Mouse (Mus musculus): ENCODE results near the gene Efr3b. TPM values are rescaled to one million over a fixed set of nuclear protein-coding genes. Genes with fewer than 3 reads are reported as not detected.
"Not testable (repeated sequence)": the region's sequence is repeated elsewhere in the genome, so short reads cannot be mapped to it uniquely, and the experiment has no call there.

Gene Efr3b
- total and polyA plus RNA-seq, 3 experiments: 0.27 TPM; not detected in 2

DNA sequence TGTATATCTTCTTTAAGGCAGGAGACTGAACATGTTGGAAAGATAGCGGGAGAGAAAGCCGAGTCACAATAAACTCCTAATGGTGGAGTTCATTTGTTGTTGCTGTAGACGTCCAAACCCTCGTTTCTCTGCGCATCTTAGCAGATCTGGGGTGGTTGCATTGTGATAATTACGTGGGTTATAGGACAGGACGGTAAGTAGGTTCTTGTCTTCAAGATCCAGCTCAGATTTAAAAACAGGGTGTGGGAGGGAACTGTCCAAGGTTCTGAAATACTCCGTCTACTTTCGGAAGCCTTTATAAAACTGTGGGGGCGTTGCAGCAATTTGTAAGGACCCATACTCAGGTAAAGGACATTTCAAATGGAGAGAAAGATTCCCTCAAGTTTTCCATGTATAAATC is 83.3 kb downstream of the Efr3b start:
- TF ChIP-seq GATA1 (IDR thresholded peaks at IDR 0.05; ENCODE audit: borderline replicate concordance, low read length) (no peak), CTCF (IDR thresholded peaks at IDR 0.05; ENCODE audit: low read depth, low read length) (no peak), POLR2AphosphoS5 (IDR thresholded peaks at IDR 0.05; ENCODE audit: insufficient replicate concordance, low read depth, low read length) (no peak), TAL1 (conservative IDR thresholded peaks at IDR 0.05; ENCODE audit: low read depth, low read length) (no peak), GATA2 (IDR thresholded peaks at IDR 0.05; ENCODE audit: borderline replicate concordance, low read depth, low read length) (no peak)
- no peaks in the 10 kb centered on the region for H3K27me3 ChIP-seq (ENCODE audit: insufficient read depth, low read length)
- H3K4me1 ChIP-seq (ENCODE audit: insufficient read depth, low read depth, low read length): no peaks in the 10 kb centered on the region
- no peak overlapping the region for H3K4me3 ChIP-seq (ENCODE audit: low read depth, low read length)
- DNase-seq (ENCODE audit: low spot score): peak; percentile 10
- H3K9me3 ChIP-seq (replicated peaks): no peaks in the 10 kb centered on the region
- H3K36me3 ChIP-seq (replicated peaks): no peaks in the 10 kb centered on the region
- ATAC-seq (ENCODE audit: extremely low read depth, insufficient number of reproducible peaks, low FRiP score, poor library complexity, severe bottlenecking): no peak

DNA sequence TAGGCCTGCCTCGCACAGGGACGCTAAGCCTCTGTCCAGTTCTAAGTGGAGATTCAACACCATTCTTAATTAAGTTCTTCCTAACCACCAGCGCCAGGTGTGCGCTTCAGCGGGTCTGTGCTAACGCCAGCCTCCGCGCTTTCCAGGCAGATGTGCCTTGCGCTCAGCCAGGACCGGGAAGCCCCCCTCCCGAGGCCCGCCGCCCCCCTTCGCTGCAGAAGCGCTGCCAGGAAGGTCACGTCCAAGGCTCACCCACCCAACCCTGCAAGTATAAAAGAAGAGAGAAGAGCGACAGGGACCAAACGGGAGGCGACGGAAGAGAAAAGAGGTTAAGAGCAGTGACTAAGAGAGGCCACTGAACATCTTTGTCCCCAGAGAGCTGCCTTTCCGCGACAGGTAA is 84.1 kb downstream of the Efr3b start, which contains the start of gene Pomc:
TSS of gene Pomc (plus strand) at position 301 of the 400 bp plus-strand sequence.
- DNase-seq (ENCODE audit: low spot score) (no peak), ATAC-seq (ENCODE audit: extremely low read depth, insufficient number of reproducible peaks, low FRiP score, poor library complexity, severe bottlenecking) (no peak)
- Histone ChIP-seq H3K36me3 (replicated peaks) (no peaks in the 10 kb centered on the region), H3K27me3 (ENCODE audit: insufficient read depth, low read length) (no peaks in the 10 kb centered on the region), H3K4me3 (ENCODE audit: low read depth, low read length) (no peak within 1 kb of the TSS), H3K4me1 (ENCODE audit: insufficient read depth, low read depth, low read length) (no peaks in the 10 kb centered on the region), H3K9me3 (replicated peaks) (no peaks in the 10 kb centered on the region)
- TF ChIP-seq CTCF (IDR thresholded peaks at IDR 0.05; ENCODE audit: low read depth, low read length) (no peak), GATA2 (IDR thresholded peaks at IDR 0.05; ENCODE audit: borderline replicate concordance, low read depth, low read length) (no peak), POLR2AphosphoS5 (IDR thresholded peaks at IDR 0.05; ENCODE audit: insufficient replicate concordance, low read depth, low read length) (no peak), GATA1 (IDR thresholded peaks at IDR 0.05; ENCODE audit: borderline replicate concordance, low read length) (no peak)

DNA sequence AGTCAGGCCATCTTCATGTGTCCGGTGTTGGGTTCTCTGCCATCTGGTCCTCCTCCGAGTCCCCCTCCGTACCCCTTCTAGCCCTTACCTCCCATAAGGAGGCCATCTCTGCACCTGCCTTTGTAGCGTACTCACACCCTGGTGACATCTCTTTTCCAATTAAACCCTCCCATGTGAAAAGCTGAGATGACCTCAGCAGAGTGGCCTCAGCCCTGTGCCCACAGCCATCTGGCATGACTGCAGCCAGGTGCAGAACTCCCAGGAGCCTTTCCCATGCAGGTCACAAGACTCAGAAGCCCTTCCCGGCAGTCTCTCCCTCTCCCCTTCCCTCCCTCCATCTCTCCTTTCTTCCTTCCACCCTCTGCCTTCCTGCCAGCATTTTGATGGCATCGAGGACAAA is 91.2 kb downstream of the Efr3b start:
- Histone ChIP-seq H3K36me3 (replicated peaks) (no peaks in the 10 kb centered on the region), H3K4me1 (ENCODE audit: insufficient read depth, low read depth, low read length) (no peaks in the 10 kb centered on the region), H3K4me3 (ENCODE audit: low read depth, low read length) (no peak overlapping the region), H3K27me3 (ENCODE audit: insufficient read depth, low read length) (no peaks in the 10 kb centered on the region), H3K9me3 (replicated peaks) (no peaks in the 10 kb centered on the region)
- TF ChIP-seq GATA1 (IDR thresholded peaks at IDR 0.05; ENCODE audit: borderline replicate concordance, low read length): no peak
- TF ChIP-seq TAL1 (conservative IDR thresholded peaks at IDR 0.05; ENCODE audit: low read depth, low read length): no peak
- no peak for TF ChIP-seq GATA2 (IDR thresholded peaks at IDR 0.05; ENCODE audit: borderline replicate concordance, low read depth, low read length)
- no peak for TF ChIP-seq POLR2AphosphoS5 (IDR thresholded peaks at IDR 0.05; ENCODE audit: insufficient replicate concordance, low read depth, low read length)
- TF ChIP-seq CTCF (IDR thresholded peaks at IDR 0.05; ENCODE audit: low read depth, low read length): no peak
- DNase-seq (ENCODE audit: low spot score): no peak
- ATAC-seq (ENCODE audit: extremely low read depth, insufficient number of reproducible peaks, low FRiP score, poor library complexity, severe bottlenecking): no peak

DNA sequence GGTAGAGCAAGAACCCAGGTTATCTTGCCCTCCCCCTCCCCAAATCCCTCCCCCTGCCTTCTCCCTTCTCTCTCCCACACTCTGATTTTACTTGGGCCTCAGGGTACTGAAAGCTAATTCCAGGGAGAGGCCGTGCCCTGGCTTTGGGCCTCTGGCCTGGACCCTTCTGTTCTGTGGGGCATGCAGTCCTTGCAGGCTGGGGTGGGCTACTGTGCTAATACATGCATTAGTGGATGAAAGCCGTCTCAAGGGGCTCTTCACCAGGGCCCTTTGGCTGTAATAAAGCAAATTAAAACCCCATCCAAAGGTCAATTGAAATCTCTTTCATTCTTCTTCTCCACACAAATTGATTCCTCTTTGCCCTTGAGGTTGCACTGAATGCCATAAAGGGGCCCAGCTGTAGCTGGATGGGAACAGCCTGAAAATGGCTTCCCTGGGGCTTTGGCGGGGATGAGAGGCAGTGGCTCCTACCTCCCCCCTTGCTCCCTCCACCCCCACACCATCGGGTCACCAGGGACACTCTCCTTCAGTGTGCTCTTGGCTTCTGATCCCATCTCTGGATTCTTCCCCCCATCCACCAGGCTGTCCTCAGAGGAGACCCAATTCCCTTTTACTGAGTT is 94.2 kb downstream of the Efr3b start:
- TF ChIP-seq TAL1 (conservative IDR thresholded peaks at IDR 0.05; ENCODE audit: low read depth, low read length): no peak
- TF ChIP-seq GATA1 (IDR thresholded peaks at IDR 0.05; ENCODE audit: borderline replicate concordance, low read length): no peak
- TF ChIP-seq POLR2AphosphoS5 (IDR thresholded peaks at IDR 0.05; ENCODE audit: insufficient replicate concordance, low read depth, low read length): no peak
- no peak for TF ChIP-seq GATA2 (IDR thresholded peaks at IDR 0.05; ENCODE audit: borderline replicate concordance, low read depth, low read length)
- no peak for TF ChIP-seq CTCF (IDR thresholded peaks at IDR 0.05; ENCODE audit: low read depth, low read length)
- Histone ChIP-seq H3K9me3 (replicated peaks) (no peaks in the 10 kb centered on the region), H3K36me3 (replicated peaks) (no peaks in the 10 kb centered on the region), H3K27me3 (ENCODE audit: insufficient read depth, low read length) (no peaks in the 10 kb centered on the region), H3K4me3 (ENCODE audit: low read depth, low read length) (no peak overlapping the region), H3K4me1 (ENCODE audit: insufficient read depth, low read depth, low read length) (no peaks in the 10 kb centered on the region)
- DNase-seq (ENCODE audit: low spot score) (no peak), ATAC-seq (ENCODE audit: extremely low read depth, insufficient number of reproducible peaks, low FRiP score, poor library complexity, severe bottlenecking) (no peak)

DNA sequence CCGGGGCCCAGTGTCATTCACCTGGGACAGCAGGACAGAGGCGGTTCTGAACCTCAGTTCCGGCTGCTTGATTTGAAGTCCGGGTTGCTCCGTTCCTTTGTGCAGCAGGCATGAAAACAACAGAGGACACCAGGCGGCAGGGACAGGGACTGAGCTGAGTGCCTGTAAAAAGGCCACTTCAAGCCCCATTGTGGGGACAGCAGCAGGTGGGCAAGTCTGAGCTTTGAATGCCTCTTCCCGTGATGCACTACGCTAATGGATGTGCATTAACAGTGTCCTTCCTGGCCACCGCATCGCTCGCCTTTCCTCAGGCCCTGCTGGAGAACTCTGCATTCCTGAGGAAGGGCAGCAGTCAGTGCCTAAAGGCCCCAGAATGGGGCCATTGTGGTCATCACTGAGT is 96.7 kb downstream of the Efr3b start:
- no peak for TF ChIP-seq CTCF (IDR thresholded peaks at IDR 0.05; ENCODE audit: low read depth, low read length)
- TF ChIP-seq TAL1 (conservative IDR thresholded peaks at IDR 0.05; ENCODE audit: low read depth, low read length): no peak
- Histone ChIP-seq H3K4me1 (ENCODE audit: insufficient read depth, low read depth, low read length) (no peaks in the 10 kb centered on the region), H3K27me3 (ENCODE audit: insufficient read depth, low read length) (no peaks in the 10 kb centered on the region), H3K9me3 (replicated peaks) (no peaks in the 10 kb centered on the region), H3K4me3 (ENCODE audit: low read depth, low read length) (no peak overlapping the region), H3K36me3 (replicated peaks) (no peaks in the 10 kb centered on the region)
- DNase-seq (ENCODE audit: low spot score) (no peak), ATAC-seq (ENCODE audit: extremely low read depth, insufficient number of reproducible peaks, low FRiP score, poor library complexity, severe bottlenecking) (no peak)

DNA sequence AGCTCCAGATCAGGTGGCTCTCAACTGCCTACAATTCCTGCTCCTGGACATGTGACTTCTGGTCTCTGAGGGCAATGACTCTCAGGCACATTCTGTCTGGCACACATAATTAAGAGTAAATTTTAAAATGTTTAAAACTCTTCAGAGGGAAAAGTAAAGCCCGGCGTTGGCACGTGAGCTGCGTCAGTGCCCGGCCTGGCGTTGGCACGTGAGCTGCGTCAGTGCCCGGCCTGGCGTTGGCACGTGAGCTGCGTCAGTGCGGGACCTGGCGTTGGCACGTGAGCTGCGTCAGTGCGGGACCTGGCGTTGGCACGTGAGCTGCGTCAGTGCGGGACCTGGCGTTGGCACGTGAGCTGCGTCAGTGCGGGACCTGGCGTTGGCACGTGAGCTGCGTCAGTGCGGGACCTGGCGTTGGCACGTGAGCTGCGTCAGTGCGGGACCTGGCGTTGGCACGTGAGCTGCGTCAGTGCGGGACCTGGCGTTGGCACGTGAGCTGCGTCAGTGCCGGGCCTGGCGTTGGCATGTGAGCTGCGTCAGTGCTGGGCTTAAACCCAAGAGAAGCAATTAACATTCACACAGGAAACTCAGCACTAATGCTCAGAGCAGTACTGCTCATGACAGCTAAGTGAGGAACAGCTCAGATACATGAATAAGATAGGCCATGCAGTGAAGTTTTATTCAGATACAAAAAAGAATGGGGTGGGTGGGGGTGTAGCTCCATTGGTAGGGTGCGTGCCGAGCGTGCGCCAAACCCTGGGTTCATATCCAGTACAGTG is 108.4 kb downstream of the Efr3b start:
- not testable (repeated sequence) for DNase-seq (ENCODE audit: low spot score); H3K9me3 ChIP-seq (replicated peaks); ATAC-seq (ENCODE audit: extremely low read depth, insufficient number of reproducible peaks, low FRiP score, poor library complexity, severe bottlenecking); H3K27me3 ChIP-seq (ENCODE audit: insufficient read depth, low read length); H3K4me3 ChIP-seq (ENCODE audit: low read depth, low read length); H3K4me1 ChIP-seq (ENCODE audit: insufficient read depth, low read depth, low read length); H3K36me3 ChIP-seq (replicated peaks)
